Mouse (Mus musculus) cortical plate, adult 2 months (tissue): ENCODE data around the gene Zbtb11.

Experiments used
- CTCF ChIP-seq: fragments of 200-500 bp; IDR thresholded peaks from 2 replicates; pipeline ENCODE4 v1.5.1; 2011; ENCODE audit warnings: mild to moderate bottlenecking, control low read depth, low read length; ENCODE audit not compliant: insufficient read depth; ENCODE audit errors: extremely low read depth
- POLR2A ChIP-seq: fragments of 200-500 bp; IDR thresholded peaks from 2 replicates; pipeline ENCODE4 v1.6.1; 2011; ENCODE audit warnings: mild to moderate bottlenecking, low read length, control low read depth; ENCODE audit not compliant: insufficient read depth; ENCODE audit errors: extremely low read depth

GRCm38 (mm10) chr16:55933681-55934343 lies 39.9 kb upstream of the Zbtb11 start:
- no peak for TF ChIP-seq POLR2A
- no peak for TF ChIP-seq CTCF
